Mouse (Mus musculus): ENCODE measurements around the gene Ddx18.

Gene Ddx18

DNA sequence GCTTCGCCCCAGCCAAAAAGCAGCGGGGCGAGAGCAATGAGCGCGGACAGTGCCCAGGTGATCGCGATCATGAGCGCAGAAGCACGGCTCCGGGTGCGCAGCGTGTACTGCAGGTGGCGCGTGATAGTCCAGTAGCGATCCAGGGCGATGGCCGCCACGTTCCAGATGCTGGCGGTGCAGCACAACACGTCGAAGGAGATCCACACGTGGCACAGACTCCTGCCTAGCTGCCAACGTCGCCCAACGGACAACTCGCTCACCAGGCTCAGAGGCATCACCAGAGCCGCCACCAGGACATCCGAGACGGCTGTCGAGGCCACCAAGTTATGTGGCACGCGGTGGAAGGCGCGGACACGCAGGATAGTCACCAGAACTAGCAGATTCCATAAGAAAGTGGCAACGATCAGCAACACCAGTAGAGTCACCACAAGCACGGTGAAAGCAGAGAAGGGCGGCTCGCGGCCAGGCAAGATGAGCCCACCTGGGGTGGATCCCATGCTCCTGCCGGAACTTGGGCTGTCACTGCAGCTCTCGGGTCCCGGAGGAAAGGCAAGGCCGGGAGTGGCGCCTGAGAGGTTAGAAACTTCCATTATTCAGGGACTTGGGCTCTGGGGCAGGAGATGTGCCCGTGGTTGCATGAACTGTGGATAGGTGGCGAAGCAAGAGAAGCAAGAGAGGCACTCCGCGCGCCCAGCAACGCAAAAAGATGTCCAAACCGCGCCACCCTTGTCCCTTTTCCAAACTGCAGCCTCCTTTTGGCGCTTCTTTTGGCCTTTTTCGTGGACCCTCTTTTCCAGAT is 40.0 kb downstream of the Ddx18 start:
- DNase-seq (ENCODE audit: low spot score in 2 of 2), result no peak

DNA sequence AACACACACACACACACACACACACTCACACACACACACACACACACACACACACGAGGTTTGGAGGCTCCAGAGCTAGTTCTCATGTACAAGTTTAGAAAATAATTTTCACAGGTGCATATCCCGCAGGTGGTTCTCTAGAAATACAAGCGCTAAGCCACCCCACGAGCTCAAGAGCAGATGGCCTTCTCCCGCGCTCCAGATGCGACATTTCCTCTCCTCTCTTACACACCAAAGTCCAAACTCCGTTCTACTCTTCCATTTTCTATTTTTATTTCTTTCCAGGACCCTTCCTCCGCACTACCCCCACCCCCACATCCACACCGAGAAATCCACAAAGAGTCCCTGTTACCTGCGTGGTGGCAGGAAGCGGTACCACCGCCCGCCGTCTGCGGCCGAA is 40.7 kb downstream of the Ddx18 start:
- DNase-seq (ENCODE audit: low spot score in 2 of 2), result no peak

DNA sequence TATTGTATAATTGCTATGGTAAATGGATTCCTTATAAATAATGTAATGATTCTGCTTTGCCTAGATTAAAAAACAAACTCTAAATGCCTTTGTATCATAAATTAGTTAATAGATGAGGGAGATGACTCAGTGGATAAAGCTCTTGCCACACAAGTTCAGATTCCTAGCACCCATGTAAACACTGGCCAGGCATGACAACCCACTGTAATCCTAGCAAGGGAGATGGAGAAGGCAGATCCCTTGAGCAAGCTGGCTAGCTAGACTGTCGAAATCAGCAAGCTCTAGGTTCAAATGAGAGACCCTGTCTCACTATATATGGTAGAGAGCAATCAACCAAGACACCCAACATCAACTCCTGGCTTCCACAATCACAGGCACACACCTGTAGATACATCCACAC is 49.2 kb downstream of the Ddx18 start:
- DNase-seq (ENCODE audit: low spot score in 2 of 2), result no peak

DNA sequence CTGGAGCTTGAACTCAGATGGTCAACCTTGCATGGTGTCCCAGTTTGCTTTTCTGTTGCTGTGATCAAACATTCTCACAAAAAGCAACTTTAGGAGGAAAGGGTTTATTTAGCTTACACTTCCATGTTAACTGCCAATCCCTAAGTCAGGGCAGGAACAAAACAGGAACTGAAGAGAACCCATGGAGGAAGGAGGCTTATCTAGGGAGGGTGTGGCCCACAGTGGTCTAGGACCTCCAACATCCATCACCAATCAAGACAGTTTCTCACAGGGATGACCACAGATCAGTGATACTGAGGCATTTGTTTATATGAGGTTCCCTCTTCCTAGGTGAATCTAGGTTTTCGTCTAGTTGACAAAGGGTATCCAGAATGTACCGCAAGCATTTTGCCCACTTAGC is 55.8 kb downstream of the Ddx18 start:
- DNase-seq (ENCODE audit: low spot score in 2 of 2), result no peak

DNA sequence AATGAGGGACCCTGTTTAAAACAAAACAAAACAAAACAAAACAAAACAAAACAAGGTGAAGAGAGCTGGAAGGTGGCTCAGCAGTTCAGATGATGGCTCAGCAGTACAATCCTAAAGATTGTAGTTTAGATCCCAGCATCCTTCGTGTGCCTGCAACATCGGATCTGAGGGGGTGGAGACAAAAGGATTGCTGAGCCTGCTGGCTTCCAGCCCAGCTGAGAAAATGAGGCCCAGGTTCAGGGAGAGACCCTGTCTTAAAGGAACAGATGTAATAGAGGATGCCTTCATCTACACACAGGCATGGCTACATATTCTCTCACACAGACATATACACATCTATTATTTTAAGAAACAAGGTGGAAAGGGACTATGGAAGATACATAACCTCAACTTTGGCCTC is 56.6 kb downstream of the Ddx18 start:
- no peak for DNase-seq (ENCODE audit: low spot score in 2 of 2)

DNA sequence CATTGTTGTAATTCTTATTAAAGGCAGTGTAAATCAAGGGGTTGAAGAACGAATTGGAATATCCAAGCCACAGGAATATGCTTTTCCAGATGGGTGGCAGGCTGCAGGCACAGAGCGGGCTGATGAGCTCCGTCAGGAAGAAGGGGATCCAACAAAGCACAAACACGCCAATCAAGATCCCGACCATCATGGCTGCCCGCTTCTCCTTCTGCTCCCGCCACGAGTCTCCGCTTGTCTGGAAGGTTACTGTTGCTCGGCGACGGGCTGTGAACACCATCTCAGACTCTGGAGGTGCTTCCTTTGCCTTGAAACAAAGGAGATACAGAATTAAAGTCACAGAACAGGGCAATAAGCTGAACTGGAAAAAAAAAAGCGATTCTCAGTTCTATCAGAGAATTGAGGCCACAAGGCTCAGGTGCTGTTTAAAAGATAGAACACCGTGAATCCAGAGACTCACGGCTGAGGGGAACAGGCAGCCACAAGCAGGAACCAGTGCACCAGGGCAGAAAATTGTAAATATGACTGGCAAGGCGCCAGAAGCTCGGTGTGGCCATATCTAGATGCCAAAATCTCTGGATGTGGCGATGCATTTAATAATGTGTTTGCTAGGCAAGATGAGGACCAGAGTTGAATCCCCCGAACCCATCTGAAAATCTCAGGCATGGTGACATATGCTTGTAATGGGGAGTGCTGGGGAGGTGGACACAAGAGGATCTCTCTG is 57.2 kb downstream of the Ddx18 start:
- DNase-seq (ENCODE audit: low spot score in 2 of 2), result no peak

DNA sequence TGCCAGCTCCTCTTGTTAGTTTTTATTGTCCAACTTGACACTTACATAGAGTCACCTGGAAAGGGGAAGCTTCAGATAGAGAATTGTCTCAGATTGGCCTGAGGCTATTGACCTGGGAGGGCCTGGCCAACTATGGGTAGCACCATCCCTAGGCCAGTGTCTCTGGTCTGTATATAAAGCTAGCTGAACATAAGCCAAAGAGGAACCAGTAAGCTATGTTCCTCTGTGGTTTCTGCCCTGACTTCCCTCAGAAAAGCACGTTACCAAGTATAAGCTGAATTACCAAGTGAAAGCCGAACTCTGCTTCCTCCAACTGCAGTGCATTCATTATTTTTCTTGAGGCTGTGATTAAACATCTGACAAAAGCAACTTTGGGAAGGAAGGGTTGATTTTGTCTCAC is 59.1 kb downstream of the Ddx18 start:
- DNase-seq (ENCODE audit: low spot score in 2 of 2), result no peak

All from spleen, postnatal 10 days (tissue).